Mouse (Mus musculus): ENCODE data around the gene Fzd4.

DNA sequence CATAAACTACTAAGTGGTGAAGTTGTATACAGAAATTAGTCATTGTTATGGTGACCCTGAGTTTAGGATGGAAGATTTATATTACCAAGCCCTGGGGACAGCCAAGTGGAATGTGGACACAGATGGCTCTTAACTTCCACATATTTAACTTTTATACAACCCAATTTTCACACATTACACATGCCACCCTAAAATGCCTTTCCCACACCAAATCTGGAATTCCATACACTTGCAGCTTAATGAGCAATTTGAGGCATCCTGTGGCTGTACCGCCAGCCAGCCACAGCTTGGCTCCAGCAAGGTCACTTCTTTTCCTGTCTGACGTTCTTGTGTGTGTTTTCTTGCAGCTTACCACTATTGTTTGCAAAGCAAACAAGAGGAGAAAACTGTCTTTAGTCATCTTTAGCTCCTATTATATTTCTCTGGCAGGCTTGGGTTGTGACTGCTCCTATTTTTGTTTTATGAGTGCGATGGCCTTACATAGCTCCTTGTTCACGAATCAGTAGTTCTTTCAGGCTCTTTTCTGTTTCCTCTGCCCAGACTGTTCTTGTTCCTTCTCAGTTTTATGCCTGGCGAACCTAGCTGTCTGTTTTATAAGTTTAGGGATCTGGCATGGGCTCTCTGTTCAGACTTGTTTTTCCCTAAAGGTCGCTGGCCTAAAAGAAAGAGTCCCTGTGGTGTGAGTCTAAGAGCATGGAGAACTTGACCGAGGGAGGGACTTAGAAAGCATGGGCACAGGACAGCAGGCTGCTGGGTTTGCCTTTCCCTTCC, 23.0 kb upstream of the Fzd4 start:
- TF ChIP-seq ELF1 (IDR thresholded peaks at IDR 0.05; ENCODE audit: low read depth, low read length) (no peak), POLR2A (IDR thresholded peaks at IDR 0.05; ENCODE audit: low read depth, low read length) (no peak), JUND (conservative IDR thresholded peaks at IDR 0.05; ENCODE audit: low read depth, low read length) (no peak), CTCF (conservative IDR thresholded peaks at IDR 0.05 in 1 of 2, IDR thresholded peaks at IDR 0.05 in 1 of 2; ENCODE audit: low read depth in 2 of 2, low read length in 2 of 2) (no peak), MAX (IDR thresholded peaks at IDR 0.05; ENCODE audit: low read length) (no peak), SMC3 (IDR thresholded peaks at IDR 0.05; ENCODE audit: low read depth, low read length) (no peak)

Data from CH12.LX (cell line).